Mouse (Mus musculus) heart, adult 18-20 months (tissue): ENCODE results near the gene Zwilch. TPM values are rescaled to one million over a fixed set of nuclear protein-coding genes. Genes with fewer than 3 reads are reported as not detected.
A peak's percentile ranks its signal among the peaks of the same experiment; 100 is the strongest.
"Not testable (repeated sequence)": the region's sequence is repeated elsewhere in the genome, so short reads cannot be mapped to it uniquely, and the experiment has no call there.

Experiments
- DNase-seq, 2 experiments: peaks; one replicate each; pipeline ENCODE4 v3.0.0; 2021 to 2022; ENCODE audit warnings: mixed read lengths in 1 of 2
- long read RNA-seq, 2 experiments: library from polyadenylated mRNA; stranded (forward); transcript quantifications; one replicate each; pipeline ENCODE4 v2.0.0; 2021
- total RNA-seq, 2 experiments: library from RNA; stranded (reverse); gene quantifications; 2 replicates each; pipeline ENCODE4 v1.2.3; 2021

The Zwilch gene
- total RNA-seq, result under 1 TPM; 0.64 to 0.99 TPM
- long read RNA-seq, experiment 1, result 0 reads
- long read RNA-seq, experiment 2, partial matches to known transcripts, result 0 of 1 reads
- long read RNA-seq, experiment 2, other reads (novel, unspliced or antisense), result 1 of 1 reads

DNA sequence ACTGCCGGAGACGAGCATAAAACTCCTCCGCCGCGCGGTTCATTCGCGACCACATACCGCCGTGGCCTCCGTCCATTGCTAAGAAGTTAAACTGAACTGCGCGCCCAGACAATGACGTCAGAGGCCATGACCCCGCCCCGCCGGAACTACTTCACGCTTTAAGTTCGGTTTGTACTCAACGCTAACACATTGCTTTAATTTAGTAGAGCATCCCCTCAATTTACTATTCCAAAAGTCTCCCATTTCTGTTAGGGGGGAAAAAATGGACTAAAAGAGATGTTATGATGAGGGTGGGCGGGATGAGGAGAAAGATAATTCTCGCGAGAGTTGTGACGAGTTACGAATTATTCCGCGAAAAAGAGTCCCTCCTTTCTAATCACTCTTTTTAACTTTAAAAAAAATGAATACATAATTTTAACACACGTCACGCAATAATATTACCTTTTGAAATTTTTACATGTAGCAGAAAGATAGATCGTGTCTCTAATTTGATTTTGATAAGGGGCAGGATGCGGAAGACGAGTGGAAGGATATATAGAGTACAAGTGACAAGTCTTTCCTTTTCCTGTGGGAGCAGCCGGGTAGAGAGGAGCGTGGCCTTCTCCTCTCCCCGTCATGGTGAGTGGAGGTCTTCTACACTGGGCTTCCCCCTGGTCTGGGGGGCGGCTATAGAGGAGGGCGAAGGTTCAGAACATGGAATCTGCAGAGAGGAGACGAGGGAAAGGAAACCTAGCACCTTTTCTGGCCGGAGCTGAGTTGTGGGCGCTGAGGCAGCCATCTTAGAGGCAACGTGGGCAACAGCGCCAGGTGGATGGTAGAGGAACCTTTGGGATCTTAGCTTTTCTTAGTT, at the start of gene Zwilch, which contains the start of gene Rpl4:
Gene Zwilch (minus strand): TSS at position 289 of the 850 bp plus-strand sequence.
Gene Rpl4 (plus strand): TSS at position 560 of the 850 bp plus-strand sequence.
- peak; percentile 78 to 92 for DNase-seq

DNA sequence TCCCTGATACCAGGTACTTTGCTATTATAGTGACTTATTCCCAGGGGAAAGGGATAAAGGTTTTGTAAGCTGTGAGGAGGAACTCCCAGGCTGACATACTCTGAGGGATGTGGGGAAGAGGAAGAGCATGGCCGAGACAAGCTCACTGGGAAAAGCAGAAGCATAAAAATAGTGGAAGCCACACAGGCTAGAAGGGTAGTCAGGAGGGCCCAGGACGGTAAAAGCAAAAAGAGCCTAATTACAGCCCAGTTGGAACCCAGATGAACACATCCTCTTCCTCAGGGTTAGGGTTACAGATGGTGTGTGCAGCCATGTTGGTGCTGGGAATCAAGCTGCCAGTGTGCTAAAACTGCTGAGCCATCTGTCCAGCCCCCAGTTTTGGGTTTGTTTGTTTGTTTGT, 49.2 kb upstream of the Zwilch start:
- DNase-seq, result no peak

DNA sequence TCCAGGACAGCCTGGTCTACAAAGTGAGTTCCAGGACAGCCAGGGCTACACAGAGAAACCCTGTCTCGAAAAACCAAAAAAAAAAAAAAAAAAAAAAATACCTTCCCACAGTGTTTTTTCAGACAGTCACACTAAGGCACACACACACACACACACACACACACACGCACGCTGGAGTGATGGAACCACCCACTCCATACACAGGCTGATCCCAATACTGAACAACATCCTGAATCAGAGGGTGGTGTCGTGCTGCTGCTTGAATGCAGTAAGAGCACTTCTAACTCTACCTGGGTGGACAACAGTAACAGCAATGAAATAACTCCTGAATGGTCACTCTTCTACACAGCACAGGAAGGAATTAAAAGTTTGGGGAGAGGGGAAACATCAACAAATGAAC, 48.6 kb upstream of the Zwilch start:
- no peak for DNase-seq

DNA sequence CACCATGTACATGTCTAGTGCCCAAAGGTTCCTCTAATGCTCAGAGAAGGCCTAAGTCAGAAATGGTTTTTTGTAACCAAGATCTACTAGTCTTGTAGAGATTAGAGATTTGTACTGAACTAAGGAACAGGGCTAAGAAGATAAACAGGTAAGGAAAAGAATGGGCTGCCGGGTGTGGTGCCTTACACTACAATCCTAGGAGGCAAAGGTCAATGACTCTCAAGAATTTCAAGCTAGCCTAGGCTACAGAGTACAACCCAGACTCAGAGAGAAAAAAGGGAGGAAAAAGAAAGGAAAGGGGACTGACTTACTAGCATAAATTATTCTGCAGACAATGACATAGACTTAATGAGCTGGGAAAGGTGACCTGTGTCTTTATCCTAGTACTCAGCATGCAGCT, 47.7 kb upstream of the Zwilch start:
- DNase-seq, result no peak

DNA sequence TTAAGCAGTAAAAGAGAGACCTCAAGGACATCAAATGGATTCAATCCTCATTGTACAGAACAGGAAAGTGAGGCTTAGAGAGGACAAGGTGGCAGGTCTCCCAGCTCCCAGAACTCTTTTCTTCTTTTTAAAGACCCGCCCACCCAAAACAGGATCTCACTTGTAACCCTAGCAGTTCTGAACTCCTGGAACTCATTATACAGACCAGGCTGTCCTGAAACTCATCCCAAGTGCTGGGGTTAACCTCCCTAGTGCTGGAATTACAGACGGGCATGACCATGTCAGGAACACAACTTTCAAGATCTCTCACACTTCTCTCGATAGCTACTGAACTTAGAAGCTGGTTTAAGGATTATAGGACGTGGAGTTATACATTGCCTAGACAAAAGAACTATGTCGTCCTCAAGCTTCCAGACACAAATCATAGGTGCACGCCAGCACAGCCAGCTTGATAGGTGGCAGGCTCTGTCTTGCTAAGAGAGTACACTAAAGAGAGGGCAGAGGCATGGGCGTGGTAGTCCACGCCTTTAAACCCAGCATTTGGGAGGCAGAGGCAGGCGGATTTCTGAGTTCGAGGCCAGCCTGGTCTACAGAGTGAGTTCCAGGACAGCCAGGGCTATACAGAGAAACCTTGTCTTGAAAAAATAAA, 47.0 kb upstream of the Zwilch start:
- DNase-seq, result no peak

DNA sequence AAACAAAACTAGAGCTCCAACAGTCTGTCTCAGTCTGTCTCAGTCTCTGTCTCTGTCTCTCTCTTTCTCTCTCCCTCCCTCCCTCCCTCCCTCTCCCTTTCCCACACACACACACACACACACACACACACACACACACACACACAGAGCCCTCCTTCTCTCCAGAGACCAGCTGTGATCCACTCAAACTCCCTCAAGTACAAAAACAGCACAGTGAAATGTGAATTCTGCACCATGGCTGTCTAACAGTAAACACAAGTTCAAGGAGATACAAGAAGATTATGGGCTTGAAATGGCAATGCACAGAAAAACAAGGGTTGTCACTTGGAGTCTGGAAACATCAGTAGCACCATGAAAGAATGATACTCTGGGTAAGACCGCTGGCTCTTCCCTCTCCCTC, 46.4 kb upstream of the Zwilch start:
- no peak for DNase-seq

DNA sequence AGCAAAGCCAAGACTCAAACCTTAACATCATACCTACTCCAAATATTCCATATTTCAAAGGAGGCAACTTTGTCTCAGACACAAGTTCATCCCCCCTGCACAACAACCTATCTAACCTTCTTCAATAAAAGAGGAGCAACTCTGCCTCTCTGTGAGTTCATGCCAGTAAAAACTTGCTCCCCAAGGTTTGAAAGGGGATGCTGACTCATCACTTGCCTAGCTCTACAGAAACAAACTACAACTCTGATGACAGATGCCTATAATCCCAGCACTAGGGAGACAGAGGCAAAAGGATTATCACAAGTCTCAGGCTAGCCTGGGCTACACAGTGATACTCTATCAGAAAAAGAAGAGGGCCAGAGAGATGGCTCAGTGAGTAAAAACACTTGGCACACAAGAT, 45.0 kb upstream of the Zwilch start:
- no peak for DNase-seq

DNA sequence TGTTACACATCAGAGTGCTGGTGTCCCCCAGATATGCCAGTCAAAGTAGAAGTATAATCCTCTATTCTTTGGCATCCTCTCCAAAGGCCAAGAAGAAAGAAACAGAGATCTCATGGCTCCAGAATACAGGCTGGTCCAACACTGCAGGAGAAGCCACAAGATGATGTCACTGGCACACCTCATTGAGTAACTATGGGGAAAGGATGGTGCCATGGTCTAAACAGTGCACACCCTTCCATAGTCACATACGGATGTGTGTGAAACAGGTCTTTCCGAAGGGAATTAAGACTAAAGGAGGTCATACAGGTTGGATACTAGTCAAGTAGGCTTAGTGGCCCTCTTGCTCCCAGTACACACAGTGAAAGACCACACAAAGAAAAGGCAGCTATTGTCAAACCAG, 43.7 kb upstream of the Zwilch start:
- no peak for DNase-seq

DNA sequence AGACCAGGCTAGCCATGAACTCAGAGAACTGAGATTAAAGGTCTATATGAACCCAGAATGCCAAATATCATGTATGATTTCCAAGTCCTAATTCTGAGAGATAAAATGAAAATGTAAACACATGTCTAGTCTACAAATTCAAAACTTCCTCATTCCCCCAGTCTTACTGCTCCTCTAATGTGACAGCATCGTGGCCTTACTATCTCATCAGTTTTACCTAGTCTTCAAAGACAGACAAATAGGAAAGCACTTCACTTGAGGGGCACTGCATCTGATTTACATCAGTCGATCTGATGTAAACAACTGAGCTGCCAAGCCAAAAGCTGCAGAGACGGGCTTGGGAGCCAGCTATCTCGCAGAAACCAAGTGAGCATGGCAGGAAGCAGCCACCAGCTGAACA, 43.2 kb upstream of the Zwilch start:
- no peak for DNase-seq

DNA sequence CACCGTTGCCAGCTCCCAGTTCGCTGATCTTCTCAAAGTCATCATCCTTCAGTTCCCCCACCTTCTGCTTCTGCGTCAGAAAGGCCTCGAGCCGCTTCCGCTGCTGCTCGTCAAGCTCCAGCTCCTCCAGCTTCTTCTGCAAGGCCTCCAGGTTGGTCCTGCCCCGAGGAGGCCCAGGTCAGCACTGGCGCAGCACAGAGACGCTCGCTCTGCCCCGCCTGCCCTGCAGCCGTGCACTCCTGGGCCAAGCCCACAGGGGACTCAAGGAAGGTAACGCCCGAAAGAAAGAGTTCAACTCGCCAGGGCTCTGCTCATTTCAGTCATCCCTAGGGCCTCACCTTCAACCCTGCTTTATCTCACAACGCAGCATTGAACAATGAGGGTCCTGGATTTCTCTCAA, 41.5 kb upstream of the Zwilch start:
- DNase-seq, result no peak

DNA sequence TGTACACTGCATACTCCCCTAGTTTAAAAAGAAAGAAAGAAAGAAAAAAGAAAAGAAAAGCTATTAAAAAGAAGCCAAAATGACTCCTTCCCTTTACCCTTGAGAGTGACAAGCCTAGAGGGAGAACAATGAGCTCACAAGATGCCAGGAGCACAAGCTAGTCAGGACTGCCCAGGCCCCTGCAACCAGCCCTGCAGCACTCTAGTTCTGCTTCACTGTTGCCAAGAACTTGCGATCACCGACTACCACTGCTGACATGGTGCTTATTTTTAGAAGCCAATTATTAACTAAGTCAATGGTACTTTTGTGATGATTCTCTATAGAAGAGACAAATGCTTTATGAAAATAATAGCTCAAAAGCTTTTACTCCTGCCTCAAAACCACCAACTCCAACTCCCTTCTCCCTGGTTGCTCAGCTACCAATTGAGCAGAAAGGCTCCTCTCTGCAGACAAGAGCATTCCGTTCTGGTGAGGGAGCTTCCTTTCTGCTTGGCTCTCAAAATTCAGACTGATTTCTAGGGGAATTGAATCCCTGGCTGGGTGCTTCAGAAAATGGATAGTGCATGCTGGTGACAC, 34.7 kb upstream of the Zwilch start:
- peak; percentile 17 to 38 for DNase-seq

DNA sequence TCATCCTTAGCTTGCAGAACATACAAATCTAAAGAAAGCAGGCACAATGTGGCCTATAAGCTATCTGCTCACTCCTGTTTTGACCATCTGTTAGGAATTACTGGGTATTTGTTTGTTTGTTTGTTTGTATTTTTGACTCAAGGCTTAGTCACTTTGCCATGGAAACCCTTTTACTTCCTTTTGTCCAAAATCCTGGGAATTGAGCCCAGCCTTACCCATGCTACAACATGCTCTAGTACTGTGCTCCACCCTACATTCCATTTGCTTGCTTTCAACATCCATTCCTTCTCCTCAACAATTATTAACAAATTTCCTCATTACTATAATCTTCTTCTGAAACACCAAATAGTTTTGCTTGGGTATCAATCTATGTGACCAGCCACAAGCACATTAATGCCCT, 30.0 kb upstream of the Zwilch start:
- DNase-seq, result no peak

DNA sequence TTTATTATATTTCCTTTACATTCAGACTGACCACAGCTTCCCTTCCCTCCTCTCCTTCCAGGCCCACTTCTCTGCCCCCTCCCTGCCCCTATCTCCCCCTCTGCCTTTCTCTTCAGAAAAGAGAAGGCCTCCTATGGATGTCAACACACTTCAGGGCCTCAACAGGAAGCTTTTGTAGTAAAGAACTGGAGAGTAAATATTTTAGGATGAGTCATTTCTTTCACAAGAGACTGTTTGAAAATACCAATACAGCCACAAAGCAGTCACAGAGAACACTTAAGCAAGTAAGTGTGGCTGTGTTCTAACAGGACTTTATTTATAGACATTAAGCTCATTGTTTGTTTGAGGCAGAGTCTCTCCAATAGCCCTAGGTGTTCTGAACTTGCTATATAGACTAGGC, 29.4 kb upstream of the Zwilch start:
- no peak for DNase-seq

DNA sequence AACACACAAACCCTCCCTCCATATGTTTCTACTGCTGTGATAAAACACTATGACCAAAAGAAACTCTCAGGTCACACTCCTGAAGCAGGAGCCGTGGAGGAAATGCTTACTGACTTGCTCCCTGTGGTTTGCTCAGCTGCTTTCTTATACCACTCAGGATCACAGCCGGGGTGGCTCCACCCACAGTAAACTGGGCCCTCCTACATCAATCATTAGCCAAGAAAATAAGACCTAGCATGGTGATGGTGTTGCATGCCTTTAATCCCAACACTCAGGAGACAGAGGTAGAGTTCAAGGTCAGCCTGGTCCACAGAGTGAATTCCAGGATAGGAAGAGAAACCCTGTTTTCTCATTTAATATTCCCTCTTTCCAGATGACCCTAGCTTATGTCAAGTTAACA, 27.0 kb upstream of the Zwilch start:
- no peak for DNase-seq

DNA sequence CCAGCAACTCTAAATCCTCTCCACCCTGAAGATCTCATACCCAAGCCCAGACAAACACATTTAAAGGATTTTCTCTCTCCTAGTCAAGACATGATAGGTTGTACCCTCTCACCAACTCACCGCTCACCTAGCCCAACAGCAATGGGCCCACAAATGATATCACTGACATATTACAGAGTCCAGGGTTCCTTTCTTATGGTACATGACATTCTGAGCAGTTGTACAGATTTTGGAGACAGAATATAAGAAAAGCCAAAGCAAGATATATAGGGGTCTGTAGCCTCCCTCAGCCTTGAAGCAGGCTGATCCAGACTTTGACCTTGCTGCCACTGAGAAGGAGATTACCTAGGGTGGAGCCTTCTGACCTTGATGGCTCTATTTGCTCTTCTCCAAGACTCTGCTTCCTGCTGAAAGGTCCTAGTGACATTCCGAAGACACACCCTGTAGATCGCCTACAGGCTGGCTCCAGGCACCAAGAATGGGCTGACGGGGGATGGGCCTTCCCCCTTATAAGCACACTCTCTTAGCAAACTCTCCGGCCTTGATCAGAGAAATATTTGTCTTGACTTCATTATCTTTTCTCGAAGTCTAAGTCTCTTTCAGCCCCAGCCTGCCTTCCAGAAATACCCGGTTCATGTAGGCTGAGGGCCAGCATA, 26.0 kb upstream of the Zwilch start:
- not testable (repeated sequence) for DNase-seq

DNA sequence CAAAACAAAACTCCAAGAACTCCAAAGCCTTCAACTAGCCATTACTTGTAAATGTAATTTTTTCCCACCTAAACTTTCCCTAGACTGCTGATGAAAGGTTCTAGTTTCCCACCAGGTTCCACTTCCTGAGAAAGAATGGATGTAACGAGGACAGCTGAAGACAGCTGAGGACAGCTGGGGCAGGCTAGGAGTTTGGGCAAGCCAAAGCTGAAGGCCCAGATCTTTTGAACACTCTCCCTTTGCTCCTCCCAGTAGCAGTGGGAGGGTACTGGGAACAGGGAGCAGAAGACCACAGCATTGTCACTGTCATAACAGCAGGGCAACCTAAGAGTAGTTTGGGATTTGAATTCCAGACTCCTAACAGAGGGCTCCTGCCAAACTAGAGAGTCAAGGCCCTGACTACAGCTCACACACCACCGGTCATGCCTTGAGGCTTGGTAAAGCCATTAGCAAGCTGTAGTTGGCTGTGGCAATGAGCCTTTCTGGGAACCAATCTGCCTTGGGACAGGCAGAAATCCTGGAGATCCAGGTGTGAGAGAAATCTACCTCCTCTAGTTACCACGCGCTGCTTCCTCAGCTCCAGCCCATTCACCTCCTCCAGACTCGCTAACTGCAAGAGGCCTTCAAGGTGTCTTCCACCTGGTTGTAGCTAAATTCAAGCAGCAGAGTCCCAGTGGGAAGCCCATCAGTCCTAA, 25.3 kb upstream of the Zwilch start:
- no peak for DNase-seq

DNA sequence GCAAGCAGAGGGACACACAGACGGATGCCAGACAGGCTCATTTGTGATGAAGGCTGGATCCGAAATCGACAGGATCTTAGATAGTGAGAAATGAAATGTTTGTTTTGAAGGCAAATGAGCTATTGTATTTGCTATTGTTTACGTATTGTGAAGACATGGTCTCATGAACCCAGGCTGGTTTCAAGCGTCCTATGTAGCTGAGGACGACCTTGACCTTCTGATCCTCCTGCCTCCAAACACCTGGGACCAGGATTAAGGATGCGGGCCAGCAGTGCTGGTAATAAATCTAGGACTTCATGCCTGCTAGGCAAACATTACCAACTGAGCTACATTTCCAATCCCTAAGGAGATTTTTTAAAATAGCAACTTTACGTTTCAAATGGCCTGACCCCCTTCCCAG, 24.6 kb upstream of the Zwilch start:
- DNase-seq, result no peak

DNA sequence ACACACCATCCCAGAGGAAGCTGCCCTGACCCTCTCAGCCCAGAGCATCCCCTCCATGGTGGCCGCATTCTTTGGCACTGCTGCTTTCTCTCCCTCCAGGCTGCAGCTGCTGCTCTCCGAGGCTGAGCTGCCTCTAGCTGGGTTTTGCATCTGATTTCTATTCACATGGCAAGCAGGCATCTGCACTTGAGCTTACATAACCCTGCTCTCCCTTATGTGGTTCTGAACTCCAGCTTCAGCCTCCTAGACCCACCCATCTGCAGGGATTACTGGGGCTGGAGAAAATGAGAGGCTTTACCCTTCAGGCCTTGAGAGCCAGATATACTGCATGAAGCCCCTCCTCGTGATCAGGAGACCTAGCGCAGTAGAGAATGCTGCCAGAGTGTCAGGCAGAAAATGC, 22.6 kb upstream of the Zwilch start:
- peak in 1 of 2 experiments; percentile 13 for DNase-seq

DNA sequence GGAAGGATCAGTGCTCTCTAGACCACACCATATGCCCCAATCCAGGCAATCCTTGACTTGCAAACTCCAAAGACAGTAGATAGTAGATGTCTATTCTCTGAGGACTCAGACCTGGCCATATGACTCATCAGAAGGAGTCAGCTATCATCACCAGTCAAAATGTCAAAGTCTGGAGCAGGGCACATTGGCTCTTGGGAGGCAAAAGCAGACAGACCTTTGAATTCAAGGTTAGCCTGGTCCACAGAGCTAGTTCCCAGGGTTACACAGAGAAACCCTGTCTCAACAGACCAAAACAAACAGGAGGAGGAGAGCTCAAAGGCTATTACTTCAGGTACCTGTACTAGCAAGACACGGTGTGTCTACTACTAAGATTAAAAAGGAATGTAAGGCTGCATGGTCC, 21.0 kb upstream of the Zwilch start:
- no peak for DNase-seq

DNA sequence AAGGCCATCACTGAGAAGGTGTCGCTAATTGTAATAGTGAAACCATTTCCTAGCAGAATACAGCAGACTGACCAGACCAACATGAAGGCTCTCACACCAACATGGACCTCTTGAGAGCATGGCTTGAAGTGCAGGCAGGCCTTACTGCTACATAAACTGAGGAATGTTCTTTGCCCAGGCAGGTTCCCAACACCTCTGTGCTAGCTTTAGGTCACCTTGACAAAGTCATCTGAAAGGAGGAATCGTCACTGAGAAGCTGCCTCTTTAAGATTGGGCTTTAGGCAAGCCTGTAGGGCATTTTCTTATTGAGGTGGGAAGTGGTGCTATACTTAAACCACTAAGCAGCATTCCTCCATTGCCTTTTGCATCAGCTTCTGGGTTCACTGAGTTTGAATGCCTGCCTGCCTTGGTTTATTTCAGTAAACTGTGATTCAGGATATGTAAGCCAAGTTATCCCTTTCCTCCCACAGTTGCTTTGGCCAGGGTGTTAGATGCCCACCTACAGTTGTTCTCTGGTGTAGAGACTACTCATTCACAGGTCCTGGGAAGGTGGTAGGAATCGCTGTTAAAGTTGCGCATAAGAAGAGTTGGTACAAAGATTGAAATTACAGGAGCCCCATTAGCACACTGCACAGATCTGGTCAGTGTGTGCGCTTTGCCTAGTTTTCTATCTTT, 11.4 kb upstream of the Zwilch start:
- no peak for DNase-seq

DNA sequence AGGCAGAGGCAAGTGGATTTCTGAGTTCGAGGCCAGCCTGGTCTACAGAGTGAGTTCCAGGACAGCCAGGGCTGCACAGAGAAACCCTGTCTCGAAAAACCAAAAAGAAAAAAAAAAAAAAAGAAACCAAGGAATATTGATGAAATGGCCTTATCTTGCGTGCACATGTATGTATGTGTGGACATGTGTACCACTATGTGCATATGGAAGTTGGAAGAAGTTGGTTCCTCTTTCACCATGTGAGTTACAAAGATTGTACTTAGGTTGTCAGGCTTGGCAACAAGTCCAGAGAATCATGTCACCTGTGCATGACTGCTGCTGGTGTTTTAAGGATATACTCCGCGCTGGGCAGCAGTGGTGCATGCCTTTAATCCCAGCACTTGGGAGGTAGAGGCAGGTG, 10.4 kb upstream of the Zwilch start:
- DNase-seq, result not testable (repeated sequence)
